Mouse (Mus musculus): ENCODE measurements around the gene Cd300a. TPM values are rescaled to one million over a fixed set of nuclear protein-coding genes. Genes with fewer than 3 reads are reported as not detected.
"Not testable (repeated sequence)": the region's sequence is repeated elsewhere in the genome, so short reads cannot be mapped to it uniquely, and the experiment has no call there.

The Cd300a gene
- polyA plus RNA-seq, 1 experiment from 2014 or later: 1.6 TPM

DNA sequence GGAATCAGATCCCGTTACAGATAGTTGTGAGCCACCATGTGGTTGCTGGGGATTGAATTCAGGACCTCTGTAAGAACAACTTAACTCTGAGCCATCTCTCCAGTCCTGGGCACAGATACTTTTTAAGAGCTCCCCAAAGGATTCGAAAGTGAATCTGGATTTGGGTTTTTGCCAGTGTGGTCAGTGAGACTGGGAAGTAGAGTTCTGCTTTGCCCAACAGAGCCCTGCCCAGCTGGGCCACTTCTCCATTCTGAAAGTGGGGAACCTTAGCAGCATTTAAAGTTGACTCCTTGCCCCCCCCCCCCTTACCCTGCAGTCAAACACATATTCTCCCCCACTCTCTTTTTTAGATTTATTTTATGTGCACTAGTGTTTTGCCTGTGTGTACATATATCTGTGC, 10.2 kb upstream of the Cd300a start:
- H3K27ac ChIP-seq (replicated peaks): no peak overlapping the region
- 66% methylated on average over 2 of the region's 2 CpGs for WGBS

DNA sequence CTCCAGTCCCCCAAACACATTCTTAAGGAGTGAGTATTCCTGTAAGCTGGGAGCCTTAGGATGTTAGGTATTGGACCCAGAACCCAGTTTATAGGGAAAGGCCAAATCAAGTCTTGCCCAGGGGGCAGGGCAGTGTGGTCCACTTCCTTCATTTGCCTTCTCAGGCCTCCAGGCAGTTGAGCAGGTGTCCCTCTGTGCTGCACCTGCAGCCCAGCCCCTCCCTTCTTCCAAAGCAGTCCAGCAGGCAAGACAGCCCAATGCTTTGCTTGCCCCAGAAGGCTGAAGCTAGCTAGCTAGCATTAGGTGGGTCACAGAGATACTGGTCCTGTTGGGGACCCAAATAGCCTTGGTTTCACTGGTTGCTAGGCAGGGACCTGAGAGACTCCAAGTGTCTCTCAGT, 9.7 kb upstream of the Cd300a start:
- ATAC-seq (ENCODE audit: insufficient number of reproducible peaks, low FRiP score, low TSS enrichment, low read depth): no peak
- Histone ChIP-seq H3K4me3 (replicated peaks) (no peak overlapping the region), H3K4me2 (replicated peaks) (no peak overlapping the region), H3K27ac (replicated peaks) (no peak overlapping the region), H3K36me3 (no peaks in the 10 kb centered on the region), H3K4me1 (peaks cover 14% of the 10 kb centered on the region), H3K9me3 (replicated peaks) (no peaks in the 10 kb centered on the region), H3K27me3 (no peaks in the 10 kb centered on the region), H3K9ac (no peak overlapping the region)

More for the DNA sequence above, 10.2 kb upstream of the Cd300a start:
- H3K4me1 ChIP-seq: peaks cover 18% of the 10 kb centered on the region
- H3K4me3 ChIP-seq (replicated peaks): no peak overlapping the region
- no peak overlapping the region for H3K9ac ChIP-seq
- no peak overlapping the region for H3K4me2 ChIP-seq (replicated peaks)
- ATAC-seq (ENCODE audit: insufficient number of reproducible peaks, low FRiP score, low TSS enrichment, low read depth): no peak
- no peaks in the 10 kb centered on the region for H3K36me3 ChIP-seq
- H3K9me3 ChIP-seq (replicated peaks): no peaks in the 10 kb centered on the region
- H3K27me3 ChIP-seq: no peaks in the 10 kb centered on the region

DNA sequence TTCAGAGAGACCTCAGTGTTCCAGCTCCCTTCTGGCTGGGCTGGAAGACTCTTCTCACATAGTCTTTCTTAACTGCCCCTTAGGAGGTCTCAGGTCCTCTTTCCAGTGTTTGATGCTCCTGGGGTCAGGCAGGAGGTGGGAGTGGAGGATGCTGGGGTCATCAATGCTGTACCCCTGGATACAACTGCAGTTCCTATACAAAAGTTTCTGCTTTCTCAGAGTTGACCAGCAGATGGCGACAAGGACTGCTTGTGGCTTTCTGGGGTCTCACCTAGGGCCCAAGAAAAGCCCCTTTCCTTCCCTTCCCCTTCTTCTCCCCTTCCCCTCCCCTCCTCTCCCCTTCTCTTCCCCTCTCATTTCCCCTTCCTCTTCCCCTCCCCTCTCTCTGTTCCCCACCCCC, 9.3 kb upstream of the Cd300a start:
- Histone ChIP-seq H3K36me3 (no peaks in the 10 kb centered on the region), H3K27me3 (no peaks in the 10 kb centered on the region), H3K27ac (replicated peaks) (no peak overlapping the region), H3K4me1 (peaks cover 10% of the 10 kb centered on the region), H3K9ac (no peak overlapping the region), H3K4me3 (replicated peaks) (no peak overlapping the region), H3K4me2 (replicated peaks) (no peak overlapping the region), H3K9me3 (replicated peaks) (no peaks in the 10 kb centered on the region)
- WGBS: 0% methylated on average over 1 of the region's 1 CpGs
- ATAC-seq (ENCODE audit: insufficient number of reproducible peaks, low FRiP score, low TSS enrichment, low read depth): no peak

DNA sequence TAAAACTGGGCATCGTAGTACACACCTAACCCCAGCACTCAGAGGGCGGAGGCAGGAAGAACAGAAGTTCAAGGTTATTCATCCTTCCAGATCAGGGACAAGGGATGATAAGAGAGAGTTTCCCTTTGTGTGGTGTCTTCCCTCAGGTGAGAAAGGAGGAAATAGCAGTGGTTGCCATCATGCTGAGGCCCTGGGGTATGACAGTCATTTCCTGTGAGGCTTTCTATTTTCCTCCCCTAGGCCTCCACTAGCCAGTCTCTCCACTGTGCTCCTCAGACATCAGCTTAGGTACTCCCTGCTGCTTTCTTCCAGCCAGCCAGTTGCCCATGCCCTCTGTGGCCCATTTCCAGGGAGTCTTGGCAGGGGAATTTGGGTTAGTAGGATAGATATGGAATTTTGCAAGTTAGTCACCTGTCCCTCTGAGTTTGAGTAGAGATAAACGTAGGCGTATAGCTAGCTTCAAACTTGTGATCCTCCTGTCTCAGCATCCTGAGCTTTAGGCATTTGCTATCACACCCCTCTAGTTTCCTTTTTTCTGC, 6.5 kb upstream of the Cd300a start:
- WGBS: 94% methylated on average over 4 of the region's 4 CpGs

DNA sequence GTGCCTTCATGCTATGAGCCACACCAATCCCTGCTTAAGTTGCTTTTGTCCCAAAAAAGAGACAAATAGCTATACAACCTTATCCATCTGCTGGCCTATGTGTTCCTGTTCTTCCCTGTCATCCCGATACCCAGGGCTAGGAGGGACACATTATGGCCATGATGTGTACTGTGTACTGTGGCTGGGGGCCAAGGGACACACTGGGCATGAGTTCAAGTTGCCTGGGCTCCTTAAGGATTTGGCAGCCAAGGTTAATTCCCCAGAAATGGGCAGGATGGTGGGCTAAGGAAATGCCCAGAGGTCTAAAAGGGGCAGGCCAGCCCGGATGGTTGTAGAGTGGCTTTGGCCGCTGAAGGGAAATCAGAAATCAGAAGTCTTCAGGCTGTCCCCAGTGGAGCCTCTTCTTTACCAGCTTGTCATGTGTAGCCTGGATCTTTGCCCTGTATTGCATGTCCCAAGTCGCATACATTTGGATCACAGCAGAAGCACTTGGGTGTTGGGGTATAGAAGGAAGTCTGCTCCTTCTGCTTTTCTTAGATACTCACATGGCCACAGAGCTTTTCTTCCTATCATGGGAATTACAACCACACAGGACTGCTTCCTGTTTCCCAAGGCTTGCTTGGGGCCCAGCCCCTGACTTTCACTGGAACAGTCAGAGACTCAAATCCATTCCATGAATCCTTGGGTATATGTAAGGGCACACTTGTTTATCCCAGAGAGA, 5.3 kb upstream of the Cd300a start:
- Histone ChIP-seq H3K4me2 (replicated peaks) (no peak overlapping the region), H3K36me3 (no peaks in the 10 kb centered on the region), H3K9me3 (replicated peaks) (no peaks in the 10 kb centered on the region), H3K27me3 (no peaks in the 10 kb centered on the region), H3K9ac (no peak overlapping the region), H3K4me3 (replicated peaks) (no peak overlapping the region), H3K4me1 (no peaks in the 10 kb centered on the region), H3K27ac (replicated peaks) (no peak overlapping the region)
- no peak for ATAC-seq (ENCODE audit: insufficient number of reproducible peaks, low FRiP score, low TSS enrichment, low read depth)
- WGBS: 83% methylated on average over 4 of the region's 4 CpGs

More for the DNA sequence above, 6.5 kb upstream of the Cd300a start:
- Histone ChIP-seq H3K4me3 (replicated peaks) (no peak overlapping the region), H3K9ac (no peak overlapping the region), H3K4me2 (replicated peaks) (no peak overlapping the region), H3K4me1 (no peaks in the 10 kb centered on the region), H3K9me3 (replicated peaks) (no peaks in the 10 kb centered on the region), H3K36me3 (no peaks in the 10 kb centered on the region), H3K27me3 (no peaks in the 10 kb centered on the region), H3K27ac (replicated peaks) (no peak overlapping the region)
- ATAC-seq (ENCODE audit: insufficient number of reproducible peaks, low FRiP score, low TSS enrichment, low read depth): no peak

DNA sequence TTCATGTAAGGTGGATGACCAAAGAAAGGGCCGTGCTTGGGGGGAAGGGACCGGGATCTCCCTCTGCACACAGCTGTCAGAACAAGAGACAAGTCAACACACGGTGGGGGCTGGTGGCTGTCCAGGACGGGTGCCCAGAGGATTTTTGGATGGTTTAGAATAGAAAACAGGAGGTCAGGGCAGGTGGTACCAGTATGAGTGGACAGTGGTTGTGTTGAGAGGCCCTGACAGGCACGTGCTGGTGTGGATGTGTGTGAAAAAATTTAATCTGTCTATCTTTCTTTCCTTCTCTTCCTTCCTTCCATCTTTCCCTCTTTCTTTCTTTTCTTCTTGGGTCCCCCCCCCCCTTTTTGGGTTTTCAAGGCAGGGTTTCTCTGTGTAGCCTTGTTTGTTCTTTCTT, 701 bp downstream of the Cd300a start:
- no peak overlapping the region for H3K4me2 ChIP-seq (replicated peaks)
- no peaks in the 10 kb centered on the region for H3K9me3 ChIP-seq (replicated peaks)
- no peaks in the 10 kb centered on the region for H3K4me1 ChIP-seq
- WGBS: 59% methylated on average over 5 of the region's 5 CpGs
- ATAC-seq (ENCODE audit: insufficient number of reproducible peaks, low FRiP score, low TSS enrichment, low read depth): no peak
- H3K4me3 ChIP-seq (replicated peaks): no peak overlapping the region
- H3K27me3 ChIP-seq: no peaks in the 10 kb centered on the region
- no peak overlapping the region for H3K27ac ChIP-seq (replicated peaks)
- H3K9ac ChIP-seq: no peak overlapping the region
- H3K36me3 ChIP-seq: no peaks in the 10 kb centered on the region

DNA sequence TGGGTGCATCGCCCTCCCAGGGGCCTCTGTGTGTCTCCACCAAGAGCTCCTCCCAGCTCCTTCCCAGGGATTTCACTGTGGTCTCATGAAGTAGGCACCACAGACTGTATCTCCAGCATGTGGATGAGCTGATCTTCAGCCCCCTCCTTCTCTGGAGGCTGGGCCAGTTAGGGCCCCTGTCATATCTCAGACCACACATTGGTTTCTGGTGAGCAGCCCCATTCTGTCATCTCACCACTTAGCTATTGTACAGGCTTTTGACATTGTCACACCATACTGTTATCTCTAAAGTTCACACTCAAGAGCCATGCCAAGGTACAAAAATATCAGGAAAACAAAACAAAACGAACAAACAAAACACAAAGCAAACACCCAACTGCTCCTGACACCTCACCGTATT, 6.2 kb downstream of the Cd300a start:
- ATAC-seq (ENCODE audit: insufficient number of reproducible peaks, low FRiP score, low TSS enrichment, low read depth): no peak
- Histone ChIP-seq H3K9ac (no peak overlapping the region), H3K4me3 (replicated peaks) (no peak overlapping the region), H3K4me2 (replicated peaks) (no peak overlapping the region), H3K36me3 (no peaks in the 10 kb centered on the region), H3K9me3 (replicated peaks) (no peaks in the 10 kb centered on the region), H3K4me1 (no peaks in the 10 kb centered on the region), H3K27ac (replicated peaks) (no peak overlapping the region), H3K27me3 (no peaks in the 10 kb centered on the region)
- 86% methylated on average over 3 of the region's 3 CpGs for WGBS

DNA sequence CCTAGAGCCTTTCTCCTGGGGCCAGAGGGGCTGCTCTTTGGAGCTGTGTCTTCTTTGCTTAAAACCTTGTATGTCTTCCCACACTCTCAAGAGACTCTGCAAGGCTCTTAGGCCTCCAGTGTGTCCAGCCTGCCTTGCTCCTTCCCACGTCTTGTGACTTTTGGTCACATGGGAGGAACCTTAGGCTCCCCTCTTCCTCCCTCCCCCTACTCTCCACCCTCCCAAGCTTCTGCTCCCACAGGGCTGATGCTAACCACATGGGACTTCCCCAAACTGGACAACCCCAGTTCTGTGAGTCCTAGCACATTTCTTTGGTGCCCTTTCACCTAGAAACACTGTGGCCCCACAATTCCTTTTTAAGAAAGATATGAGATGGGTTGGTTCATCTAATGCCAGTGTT, 8.2 kb downstream of the Cd300a start:
- Histone ChIP-seq H3K4me2 (replicated peaks) (no peak overlapping the region), H3K27ac (replicated peaks) (no peak overlapping the region), H3K27me3 (no peaks in the 10 kb centered on the region), H3K9me3 (replicated peaks) (no peaks in the 10 kb centered on the region), H3K4me3 (replicated peaks) (no peak overlapping the region), H3K9ac (no peak overlapping the region), H3K36me3 (no peaks in the 10 kb centered on the region), H3K4me1 (no peaks in the 10 kb centered on the region)
- WGBS: 30% methylated on average over 1 of the region's 1 CpGs
- no peak for ATAC-seq (ENCODE audit: insufficient number of reproducible peaks, low FRiP score, low TSS enrichment, low read depth)

DNA sequence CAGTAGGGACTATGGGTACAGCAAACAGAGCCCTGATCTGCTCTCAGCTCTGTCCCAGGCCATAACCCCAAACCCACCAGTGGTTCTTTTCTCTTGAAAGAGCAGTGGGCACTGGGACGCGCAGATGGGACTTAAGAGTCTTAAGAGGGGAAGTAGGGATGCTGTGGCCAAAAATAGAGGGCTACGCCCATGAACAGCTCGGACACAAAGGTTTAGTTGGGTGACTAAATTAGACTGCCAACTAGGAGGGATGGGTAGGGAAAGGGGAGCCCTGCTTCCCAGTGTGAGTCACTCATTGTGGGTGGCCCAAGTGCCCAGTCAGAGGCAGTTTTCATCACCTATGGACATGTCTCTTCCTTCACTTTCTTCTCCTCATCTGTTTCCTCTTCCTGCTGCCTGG, 13.4 kb downstream of the Cd300a start:
- no peak overlapping the region for H3K27ac ChIP-seq (replicated peaks)
- no peak overlapping the region for H3K4me2 ChIP-seq (replicated peaks)
- H3K4me3 ChIP-seq (replicated peaks): no peak overlapping the region
- no peak for ATAC-seq (ENCODE audit: insufficient number of reproducible peaks, low FRiP score, low TSS enrichment, low read depth)
- H3K4me1 ChIP-seq: no peaks in the 10 kb centered on the region
- 91% methylated on average over 4 of the region's 4 CpGs for WGBS
- no peaks in the 10 kb centered on the region for H3K36me3 ChIP-seq
- no peaks in the 10 kb centered on the region for H3K9me3 ChIP-seq (replicated peaks)
- no peak overlapping the region for H3K9ac ChIP-seq
- no peaks in the 10 kb centered on the region for H3K27me3 ChIP-seq

DNA sequence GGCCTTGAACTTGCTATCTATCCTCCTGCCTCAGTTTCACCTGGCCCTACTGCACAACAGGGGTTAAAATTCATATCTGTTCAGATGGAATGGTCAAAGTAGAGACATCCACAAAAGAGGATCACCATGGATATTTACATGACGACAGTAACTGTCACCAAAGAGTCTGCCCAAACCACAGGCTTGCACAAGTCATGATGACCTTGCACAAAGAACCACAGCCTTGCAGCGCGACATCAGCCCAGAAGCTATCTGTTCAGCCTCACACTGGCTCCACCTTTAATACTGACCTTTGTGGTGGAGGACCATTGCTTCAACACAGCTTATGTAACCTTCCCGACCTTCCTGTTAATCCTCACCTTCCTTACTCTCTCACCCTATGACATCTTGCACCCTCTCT, 17.7 kb downstream of the Cd300a start:
- no peak overlapping the region for H3K27ac ChIP-seq (replicated peaks)
- no peak overlapping the region for H3K4me2 ChIP-seq (replicated peaks)
- 76% methylated on average over 4 of the region's 4 CpGs for WGBS
- H3K9ac ChIP-seq: no peak overlapping the region
- ATAC-seq (ENCODE audit: insufficient number of reproducible peaks, low FRiP score, low TSS enrichment, low read depth): no peak
- H3K36me3 ChIP-seq: no peaks in the 10 kb centered on the region
- no peak overlapping the region for H3K4me3 ChIP-seq (replicated peaks)
- no peaks in the 10 kb centered on the region for H3K4me1 ChIP-seq
- no peaks in the 10 kb centered on the region for H3K9me3 ChIP-seq (replicated peaks)
- H3K27me3 ChIP-seq: no peaks in the 10 kb centered on the region

DNA sequence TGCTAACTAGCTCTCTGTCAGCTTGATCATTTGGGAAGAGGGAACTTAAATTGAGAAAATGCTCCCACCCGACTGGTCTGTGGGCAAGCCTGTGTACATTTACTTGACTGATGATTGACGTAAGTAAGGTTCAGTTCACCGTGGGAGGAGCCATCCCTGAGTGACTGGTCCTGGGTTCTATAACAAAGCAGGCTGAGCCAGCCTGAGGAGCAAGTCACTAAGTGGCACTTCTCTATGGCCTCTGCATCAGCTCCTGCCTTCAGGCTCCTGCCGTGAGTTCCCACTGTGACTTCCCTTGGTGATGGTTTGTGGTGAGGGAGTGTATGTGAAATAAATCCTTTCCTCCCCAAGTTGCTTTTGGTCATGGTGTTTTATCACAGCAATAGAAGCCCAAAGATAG, 18.2 kb downstream of the Cd300a start:
- H3K9me3 ChIP-seq (replicated peaks): no peaks in the 10 kb centered on the region
- WGBS: 32% methylated on average over 4 of the region's 4 CpGs
- H3K27ac ChIP-seq (replicated peaks): no peak overlapping the region

DNA sequence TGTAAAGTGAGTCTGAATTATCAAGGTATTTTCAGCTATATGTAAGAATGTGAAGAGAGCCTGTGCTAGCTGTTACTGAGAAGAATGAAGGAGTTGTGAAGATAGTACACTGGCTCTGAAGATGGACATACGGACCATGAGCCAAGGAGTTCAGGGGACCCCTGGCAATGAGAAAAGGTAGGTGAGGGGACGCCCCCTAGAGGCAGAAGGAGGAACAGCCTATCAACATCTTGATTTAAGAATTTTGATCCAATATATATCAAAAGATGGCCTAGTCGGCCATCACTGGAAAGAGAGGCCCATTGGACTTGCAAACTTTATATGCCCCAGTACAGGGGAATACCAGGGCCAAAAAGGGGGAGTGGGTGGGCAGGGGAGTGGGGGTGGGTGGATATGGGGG, 19.7 kb downstream of the Cd300a start:
- H3K4me3 ChIP-seq (replicated peaks); H3K27ac ChIP-seq (replicated peaks); H3K4me2 ChIP-seq (replicated peaks); H3K9me3 ChIP-seq (replicated peaks); ATAC-seq (ENCODE audit: insufficient number of reproducible peaks, low FRiP score, low TSS enrichment, low read depth); H3K9ac ChIP-seq; H3K36me3 ChIP-seq; H3K27me3 ChIP-seq; H3K4me1 ChIP-seq: not testable (repeated sequence)
- WGBS: 37% methylated on average over 3 of the region's 3 CpGs

More for the DNA sequence above, 18.2 kb downstream of the Cd300a start:
- Histone ChIP-seq H3K27me3 (no peaks in the 10 kb centered on the region), H3K4me3 (replicated peaks) (no peak overlapping the region), H3K4me2 (replicated peaks) (no peak overlapping the region), H3K9ac (no peak overlapping the region), H3K4me1 (no peaks in the 10 kb centered on the region), H3K36me3 (no peaks in the 10 kb centered on the region)
- no peak for ATAC-seq (ENCODE audit: insufficient number of reproducible peaks, low FRiP score, low TSS enrichment, low read depth)

Measured in embryonic facial prominence, embryonic 15.5 days (tissue).